ENCODE assay signal across 8 mouse cellular contexts in genomic region chr2:156110627-156111357, GRCm38 (mm10). TPM values are rescaled to one million over a fixed set of nuclear protein-coding genes. Genes with fewer than 3 reads are reported as not detected.
DNase-seq lines count a peak whose midpoint lies in the region; ATAC-seq and TF ChIP-seq lines count a peak whose summit lies in the region.

No protein-coding gene starts in this region.

- DNase-seq in adrenal gland, adult (ENCODE audit: inconsistent age in 2 of 2, low spot score in 1 of 2): peak; percentile 12 to 65
- no peak for DNase-seq in adrenal gland, postnatal 14 days
- no peak for DNase-seq in testis, postnatal 10 days (ENCODE audit: low spot score)
- peak; percentile 27 for DNase-seq in kidney, postnatal 10 days
- peak; percentile 57 for DNase-seq in midbrain, embryonic 14.5 days
- no peak for DNase-seq in urinary bladder, postnatal 4 days (ENCODE audit: low spot score in 2 of 2)

- no peaks in the 10 kb centered on the region for H3K9me3 ChIP-seq in forebrain, embryonic 16.5 days (ENCODE audit: control insufficient read depth, low read length)
- no peaks in the 10 kb centered on the region for H3K9me3 ChIP-seq in midbrain, embryonic 14.5 days (ENCODE audit: control insufficient read depth, low read length)

- H3K27me3 ChIP-seq in testis, adult 2 months (ENCODE audit: control insufficient read depth, insufficient read depth, low read length): no peaks in the 10 kb centered on the region
- H3K27me3 ChIP-seq in forebrain, embryonic 16.5 days (replicated peaks; ENCODE audit: control insufficient read depth, insufficient read depth, low read length): no peaks in the 10 kb centered on the region
- H3K27me3 ChIP-seq in midbrain, embryonic 14.5 days (ENCODE audit: control insufficient read depth, insufficient read depth, low read length): no peaks in the 10 kb centered on the region

- ATAC-seq in forebrain, embryonic 16.5 days: peak; percentile 63
- peak; percentile 34; the same call in 1 of the 2 replicates for ATAC-seq in midbrain, embryonic 14.5 days (ENCODE audit: low FRiP score, low TSS enrichment)

- H3K9ac ChIP-seq in forebrain, embryonic 16.5 days (replicated peaks; ENCODE audit: low read depth, low read length): peak overlapping the region; percentile 94
- peak overlapping the region; percentile 96 for H3K9ac ChIP-seq in midbrain, embryonic 14.5 days (replicated peaks; ENCODE audit: low read length)

- no peaks in the 10 kb centered on the region for H3K36me3 ChIP-seq in testis, adult 2 months (ENCODE audit: control insufficient read depth, insufficient read depth, low read length)
- no peaks in the 10 kb centered on the region for H3K36me3 ChIP-seq in forebrain, embryonic 16.5 days (ENCODE audit: control insufficient read depth, insufficient read depth)
- H3K36me3 ChIP-seq in midbrain, embryonic 14.5 days (ENCODE audit: control insufficient read depth, insufficient read depth, low read length): no peaks in the 10 kb centered on the region

- no peak for TF ChIP-seq POLR2A in testis, adult 2 months (IDR thresholded peaks at IDR 0.05; ENCODE audit: control insufficient read depth, low read depth, low read length)

- H3K4me3 ChIP-seq in testis, adult 2 months (ENCODE audit: control insufficient read depth, low read depth, low read length): peak overlapping the region; percentile 90
- H3K4me3 ChIP-seq in forebrain, embryonic 16.5 days (replicated peaks; ENCODE audit: low read length): peak overlapping the region; percentile 99
- peak overlapping the region; percentile 97 for H3K4me3 ChIP-seq in midbrain, embryonic 14.5 days (replicated peaks; ENCODE audit: low read depth, low read length)

- H3K27ac ChIP-seq in testis, adult 2 months (ENCODE audit: control insufficient read depth, insufficient read depth, low read depth, low read length): peak overlapping the region; percentile 91
- peak overlapping the region; percentile 87 for H3K27ac ChIP-seq in forebrain, embryonic 16.5 days (ENCODE audit: low read length)
- H3K27ac ChIP-seq in midbrain, embryonic 14.5 days (replicated peaks; ENCODE audit: low read depth, low read length): peak overlapping the region; percentile 92

- WGBS in forebrain, embryonic 16.5 days: under 1% methylated on average over 16 of the region's 16 CpGs
- WGBS in midbrain, embryonic 14.5 days: 1% methylated on average over 16 of the region's 16 CpGs

- no peak for TF ChIP-seq CTCF in testis, adult 2 months (IDR thresholded peaks at IDR 0.05; ENCODE audit: control insufficient read depth, insufficient read depth, insufficient replicate concordance, low read depth, low read length)

- no peaks in the 10 kb centered on the region for H3K4me1 ChIP-seq in testis, adult 2 months (ENCODE audit: control insufficient read depth, insufficient read depth, low read length)
- H3K4me1 ChIP-seq in forebrain, embryonic 16.5 days (replicated peaks; ENCODE audit: control insufficient read depth, insufficient read depth, low read length): peaks cover 12% of the 10 kb centered on the region
- peaks cover 16% of the 10 kb centered on the region for H3K4me1 ChIP-seq in midbrain, embryonic 14.5 days (ENCODE audit: control insufficient read depth, insufficient read depth, low read length)

- H3K4me2 ChIP-seq in forebrain, embryonic 16.5 days (ENCODE audit: low read length): peak overlapping the region; percentile 81
- peak overlapping the region; percentile 74 for H3K4me2 ChIP-seq in midbrain, embryonic 14.5 days (ENCODE audit: low read length)

RNA-seq across cellular contexts. Expression of gene Cpne1, which starts 1.0 kb away (rescaled TPM):
- 42.4 and 48.1 TPM in 2 replicates for total RNA-seq in adrenal gland, postnatal 14 days (2021)
- polyA plus RNA-seq in testis, adult 2 months (2012; rRNA removed): 16.1 and 22.1 TPM in 2 replicates
- 28.9 and 30.4 TPM in 2 replicates for polyA plus RNA-seq in forebrain, embryonic 16.5 days (2015; fragmentation: Nextera tagmentation; extraction: Ambion mirVana)
- polyA plus RNA-seq in midbrain, embryonic 14.5 days (2014; fragmentation: Nextera tagmentation; extraction: Ambion mirVana): 21.4 and 23.2 TPM in 2 replicates

RNA-seq across cellular contexts. Expression of gene Rbm12, which starts 1.0 kb away (rescaled TPM):
- total RNA-seq in adrenal gland, postnatal 14 days (2021): 30.4 and 32.4 TPM in 2 replicates
- polyA plus RNA-seq in testis, adult 2 months (2012; rRNA removed): 8.9 and 12.1 TPM in 2 replicates
- polyA plus RNA-seq in forebrain, embryonic 16.5 days (2015; fragmentation: Nextera tagmentation; extraction: Ambion mirVana): 37.6 and 38.8 TPM in 2 replicates
- 23.6 and 34.0 TPM in 2 replicates for polyA plus RNA-seq in midbrain, embryonic 14.5 days (2014; fragmentation: Nextera tagmentation; extraction: Ambion mirVana)

RNA-seq across cellular contexts. Expression of gene Gm28036, which starts 16.1 kb away (rescaled TPM):
- total RNA-seq in adrenal gland, postnatal 14 days (2021): 18.3 and 23.2 TPM in 2 replicates
- 3.8 and 6.9 TPM in 2 replicates for polyA plus RNA-seq in testis, adult 2 months (2012; rRNA removed)
- polyA plus RNA-seq in forebrain, embryonic 16.5 days (2015; fragmentation: Nextera tagmentation; extraction: Ambion mirVana): 20.7 and 28.6 TPM in 2 replicates
- polyA plus RNA-seq in midbrain, embryonic 14.5 days (2014; fragmentation: Nextera tagmentation; extraction: Ambion mirVana): 5.8 and 19.2 TPM in 2 replicates

RNA-seq across cellular contexts. Expression of gene Romo1, which starts 33.0 kb away (rescaled TPM):
- 378 and 386 TPM in 2 replicates for total RNA-seq in adrenal gland, postnatal 14 days (2021)
- polyA plus RNA-seq in testis, adult 2 months (2012; rRNA removed): 79.6 and 105 TPM in 2 replicates
- polyA plus RNA-seq in forebrain, embryonic 16.5 days (2015; fragmentation: Nextera tagmentation; extraction: Ambion mirVana): 295 and 326 TPM in 2 replicates
- 413 and 563 TPM in 2 replicates for polyA plus RNA-seq in midbrain, embryonic 14.5 days (2014; fragmentation: Nextera tagmentation; extraction: Ambion mirVana)

RNA-seq across cellular contexts. Expression of gene Nfs1, which starts 33.2 kb away (rescaled TPM):
- 71.2 and 77.5 TPM in 2 replicates for total RNA-seq in adrenal gland, postnatal 14 days (2021)
- polyA plus RNA-seq in testis, adult 2 months (2012; rRNA removed): 42.0 and 42.8 TPM in 2 replicates
- polyA plus RNA-seq in forebrain, embryonic 16.5 days (2015; fragmentation: Nextera tagmentation; extraction: Ambion mirVana): 39.7 and 45.2 TPM in 2 replicates
- 29.7 and 30.8 TPM in 2 replicates for polyA plus RNA-seq in midbrain, embryonic 14.5 days (2014; fragmentation: Nextera tagmentation; extraction: Ambion mirVana)

Comparison
In these comparisons a context has a peak if more than half of its experiments do, and no peak if none do; other contexts are left out.
1. DNase-seq: peak in adrenal gland, adult (2 of 2), kidney, postnatal 10 days (single experiment) and midbrain, embryonic 14.5 days (single experiment); none in adrenal gland, postnatal 14 days (single experiment), testis, postnatal 10 days (single experiment) and urinary bladder, postnatal 4 days (0 of 2).
2. Peak in every context shown above with its lines, with median percentiles within 50 percentile points of each other: H3K27ac ChIP-seq and H3K4me3 ChIP-seq.